Mouse (Mus musculus): Measurements from ENCODE around the gene Osbpl6. TPM values are rescaled to one million over a fixed set of nuclear protein-coding genes. Genes with fewer than 3 reads are reported as not detected.

The Osbpl6 gene
- 11.3 TPM for polyA plus RNA-seq (2014; fragmentation: Illumina TruSeq; extraction: RNeasy Lipid Tissue Mini Kit (QIAGEN cat#74804); ENCODE audit: low read depth, low replicate concordance)

GRCm38 (mm10) chr2:76406151-76406936 is at the start of gene Osbpl6:
Gene Osbpl6 (plus strand): TSS chr2:76406508.

GRCm38 (mm10) chr2:76360226-76360625 is 46.1 kb upstream of the Osbpl6 start, which contains the start of gene Cyct:
Gene Cyct (minus strand): TSS chr2:76360450.

GRCm38 (mm10) chr2:76369821-76370655 is 36.3 kb upstream of the Osbpl6 start, which contains the start of gene Rbm45:
Gene Rbm45 (plus strand): TSS chr2:76369984.

GRCm38 (mm10) chr2:76647883-76648570 is 241.7 kb downstream of the Osbpl6 start, which contains the start of the genes Prkra and Pjvk:
Gene Prkra (minus strand): TSS chr2:76648015.
Gene Pjvk (plus strand): TSS chr2:76648476.

Other genes starting within 250 kb of the Osbpl6 start
- gene Pde11a, start 67.7 kb upstream of the Osbpl6 start, polyA plus RNA-seq (2014; fragmentation: Illumina TruSeq; extraction: RNeasy Lipid Tissue Mini Kit (QIAGEN cat#74804); ENCODE audit: low read depth, low replicate concordance): 1.9 TPM
- 4.2 TPM for gene Cyct, start 46.1 kb upstream of the Osbpl6 start, polyA plus RNA-seq (2014; fragmentation: Illumina TruSeq; extraction: RNeasy Lipid Tissue Mini Kit (QIAGEN cat#74804); ENCODE audit: low read depth, low replicate concordance)
- 19.4 TPM for gene Rbm45, start 36.5 kb upstream of the Osbpl6 start, polyA plus RNA-seq (2014; fragmentation: Illumina TruSeq; extraction: RNeasy Lipid Tissue Mini Kit (QIAGEN cat#74804); ENCODE audit: low read depth, low replicate concordance)
- gene Prkra, start 241.5 kb downstream of the Osbpl6 start, polyA plus RNA-seq (2014; fragmentation: Illumina TruSeq; extraction: RNeasy Lipid Tissue Mini Kit (QIAGEN cat#74804); ENCODE audit: low read depth, low replicate concordance): 35.1 TPM
- not detected for gene Pjvk, start 242.0 kb downstream of the Osbpl6 start, polyA plus RNA-seq (2014; fragmentation: Illumina TruSeq; extraction: RNeasy Lipid Tissue Mini Kit (QIAGEN cat#74804); ENCODE audit: low read depth, low replicate concordance)

All from adipose tissue, adult 10 weeks (tissue).